Mouse (Mus musculus): ENCODE data around the gene Nmnat3.

Nmnat3 gene

GRCm38 (mm10) chr9:98311316-98311965 is 24.2 kb downstream of the Nmnat3 start:
- DNase-seq (ENCODE audit: low read depth): no peak

- DNase-seq (ENCODE audit: low read depth): no peak
Measured at GRCm38 (mm10) chr9:98312622-98313374, 25.6 kb downstream of the Nmnat3 start.

GRCm38 (mm10) chr9:98313587-98313986 is 26.4 kb downstream of the Nmnat3 start:
- no peak for DNase-seq (ENCODE audit: low read depth)

GRCm38 (mm10) chr9:98314059-98314650 is 26.9 kb downstream of the Nmnat3 start:
- no peak for DNase-seq (ENCODE audit: low read depth)

- no peak for DNase-seq (ENCODE audit: low read depth)
Measured at GRCm38 (mm10) chr9:98317897-98318296, 30.7 kb downstream of the Nmnat3 start.

GRCm38 (mm10) chr9:98318875-98319274 is 31.6 kb downstream of the Nmnat3 start:
- no peak for DNase-seq (ENCODE audit: low read depth)

- no peak for DNase-seq (ENCODE audit: low read depth)
Measured at GRCm38 (mm10) chr9:98320785-98321184, 33.5 kb downstream of the Nmnat3 start.

GRCm38 (mm10) chr9:98326088-98326487 is 38.9 kb downstream of the Nmnat3 start:
- DNase-seq (ENCODE audit: low read depth): no peak

GRCm38 (mm10) chr9:98328415-98329176 is 41.4 kb downstream of the Nmnat3 start:
- DNase-seq (ENCODE audit: low read depth): no peak

- DNase-seq (ENCODE audit: low read depth): no peak
Measured at GRCm38 (mm10) chr9:98329274-98330105, 42.3 kb downstream of the Nmnat3 start.

GRCm38 (mm10) chr9:98333219-98333754 is 46.1 kb downstream of the Nmnat3 start:
- DNase-seq (ENCODE audit: low read depth): peak; percentile 69

GRCm38 (mm10) chr9:98337881-98338769 is 50.9 kb downstream of the Nmnat3 start:
- no peak for DNase-seq (ENCODE audit: low read depth)

- DNase-seq (ENCODE audit: low read depth): no peak
Measured at GRCm38 (mm10) chr9:98339971-98340370, 52.7 kb downstream of the Nmnat3 start.

GRCm38 (mm10) chr9:98340427-98340826 is 53.2 kb downstream of the Nmnat3 start:
- DNase-seq (ENCODE audit: low read depth): no peak

- no peak for DNase-seq (ENCODE audit: low read depth)
Measured at GRCm38 (mm10) chr9:98345840-98346239, 58.6 kb downstream of the Nmnat3 start.

- no peak for DNase-seq (ENCODE audit: low read depth)
Measured at GRCm38 (mm10) chr9:98346240-98346639, 59.0 kb downstream of the Nmnat3 start.

- DNase-seq (ENCODE audit: low read depth): no peak
Measured at GRCm38 (mm10) chr9:98347021-98347420, 59.8 kb downstream of the Nmnat3 start.

GRCm38 (mm10) chr9:98350318-98351144 is 63.3 kb downstream of the Nmnat3 start:
- no peak for DNase-seq (ENCODE audit: low read depth)

GRCm38 (mm10) chr9:98352332-98352731 is 65.1 kb downstream of the Nmnat3 start:
- DNase-seq (ENCODE audit: low read depth): no peak

Data from naive thymus-derived CD4-positive, alpha-beta T cell, adult 2 months (primary cell).